9 mouse cellular contexts compared by ENCODE assay signal in genomic region chr2:30545706-30546105, GRCm38 (mm10). TPM values are rescaled to one million over a fixed set of nuclear protein-coding genes. Genes with fewer than 3 reads are reported as not detected.
DNase-seq lines count a peak whose midpoint lies in the region; ATAC-seq and TF ChIP-seq lines count a peak whose summit lies in the region.
"Had no signal": no experiment of that assay in that cellular context is flagged by ENCODE, and none has a peak within 500 bp of the region (broad histone marks: within the 10 kb centered on the region; RNA-seq: fewer than 3 reads in every experiment).

No protein-coding gene starts in this region.

- H3K27ac ChIP-seq in lung, embryonic 14.5 days (ENCODE audit: low read depth) = no peak overlapping the region
- peak overlapping the region; percentile 76 for H3K27ac ChIP-seq in forebrain, embryonic 14.5 days (ENCODE audit: low read depth, low read length)
- H3K27ac ChIP-seq in limb, embryonic 13.5 days = no peak overlapping the region
- no peak overlapping the region for H3K27ac ChIP-seq in stomach, embryonic 15.5 days
- H3K27ac ChIP-seq: liver, embryonic 14.5 days had no signal

- H3K27me3 ChIP-seq in lung, embryonic 14.5 days (ENCODE audit: insufficient read depth, low read length) = no peaks in the 10 kb centered on the region
- no peaks in the 10 kb centered on the region for H3K27me3 ChIP-seq in forebrain, embryonic 14.5 days (replicated peaks; ENCODE audit: control insufficient read depth, insufficient read depth, low read length)
- H3K27me3 ChIP-seq in limb, embryonic 13.5 days = no peaks in the 10 kb centered on the region
- H3K27me3 ChIP-seq in stomach, embryonic 15.5 days (replicated peaks) = no peaks in the 10 kb centered on the region

- H3K4me1 ChIP-seq in lung, embryonic 14.5 days (ENCODE audit: insufficient read depth) = peaks cover 8% of the 10 kb centered on the region
- H3K4me1 ChIP-seq in forebrain, embryonic 14.5 days (ENCODE audit: control insufficient read depth, insufficient read depth, low read length) = peaks cover 8% of the 10 kb centered on the region
- H3K4me1 ChIP-seq in limb, embryonic 13.5 days = peaks cover 40% of the 10 kb centered on the region
- H3K4me1 ChIP-seq in stomach, embryonic 15.5 days = peaks cover 37% of the 10 kb centered on the region

- no peaks in the 10 kb centered on the region for H3K9me3 ChIP-seq in lung, embryonic 14.5 days (ENCODE audit: low read depth, low read length)
- H3K9me3 ChIP-seq in forebrain, embryonic 14.5 days (replicated peaks; ENCODE audit: control insufficient read depth, low read length) = no peaks in the 10 kb centered on the region
- peaks cover 5% of the 10 kb centered on the region; the same call in 1 of the 2 replicates for H3K9me3 ChIP-seq in limb, embryonic 13.5 days
- no peaks in the 10 kb centered on the region for H3K9me3 ChIP-seq in stomach, embryonic 15.5 days

- peak overlapping the region; percentile 56 for H3K4me2 ChIP-seq in lung, embryonic 14.5 days
- H3K4me2 ChIP-seq in forebrain, embryonic 14.5 days (ENCODE audit: low read length) = peak overlapping the region; percentile 46
- H3K4me2 ChIP-seq in limb, embryonic 13.5 days (replicated peaks) = peak overlapping the region; percentile 69
- peak overlapping the region; percentile 76 for H3K4me2 ChIP-seq in stomach, embryonic 15.5 days

- H3K9ac ChIP-seq in lung, embryonic 14.5 days = no peak overlapping the region
- peak overlapping the region; percentile 48 for H3K9ac ChIP-seq in forebrain, embryonic 14.5 days (ENCODE audit: low read length)
- peak overlapping the region; percentile 39; the same call in 1 of the 2 replicates for H3K9ac ChIP-seq in limb, embryonic 13.5 days
- H3K9ac ChIP-seq in stomach, embryonic 15.5 days = no peak overlapping the region
- H3K9ac ChIP-seq: liver, embryonic 14.5 days had no signal

- DNase-seq in lung, embryonic 14.5 days = peak; percentile 15
- DNase-seq in lung, postnatal 36 days = no peak
- no peak for DNase-seq in forebrain, embryonic 14.5 days (ENCODE audit: low spot score)
- no peak for DNase-seq in urinary bladder, postnatal 25 days (ENCODE audit: low spot score)
- DNase-seq in layer of hippocampus, postnatal 25 days (ENCODE audit: extremely low spot score in 1 of 2, low spot score in 1 of 2) = no peak
- no peak for DNase-seq in layer of hippocampus, adult 9-10 months (ENCODE audit: low spot score)

- no peak for TF ChIP-seq CTCF in lung, embryonic 14.5 days (IDR thresholded peaks at IDR 0.05; ENCODE audit: low read depth)

- H3K36me3 ChIP-seq in lung, embryonic 14.5 days (ENCODE audit: insufficient read depth) = no peaks in the 10 kb centered on the region
- H3K36me3 ChIP-seq in forebrain, embryonic 14.5 days (ENCODE audit: control insufficient read depth, insufficient read depth, low read length) = no peaks in the 10 kb centered on the region
- H3K36me3 ChIP-seq in limb, embryonic 13.5 days = no peaks in the 10 kb centered on the region
- H3K36me3 ChIP-seq in stomach, embryonic 15.5 days = no peaks in the 10 kb centered on the region

- ATAC-seq in lung, embryonic 14.5 days (ENCODE audit: insufficient read depth) = no peak
- no peak for ATAC-seq in forebrain, embryonic 14.5 days
- ATAC-seq in limb, embryonic 13.5 days (ENCODE audit: low FRiP score, low read depth) = no peak
- no peak for ATAC-seq in stomach, embryonic 15.5 days (ENCODE audit: insufficient read depth, low FRiP score, low read depth)

- WGBS in lung, embryonic 14.5 days = 53% methylated on average over 7 of the region's 7 CpGs
- WGBS in forebrain, embryonic 14.5 days = 70% methylated on average over 7 of the region's 7 CpGs
- 30% methylated on average over 7 of the region's 7 CpGs for WGBS in limb, embryonic 13.5 days
- WGBS in stomach, embryonic 15.5 days = 54% methylated on average over 7 of the region's 7 CpGs

- no peak overlapping the region for H3K4me3 ChIP-seq in lung, embryonic 14.5 days (ENCODE audit: low read depth, low read length)
- H3K4me3 ChIP-seq in forebrain, embryonic 14.5 days (ENCODE audit: low read depth, low read length) = no peak overlapping the region
- peak overlapping the region; percentile 31 for H3K4me3 ChIP-seq in limb, embryonic 13.5 days
- no peak overlapping the region for H3K4me3 ChIP-seq in stomach, embryonic 15.5 days (replicated peaks)

RNA-seq across cellular contexts. Expression of gene Cstad, which starts 49.1 kb away (rescaled TPM):
- polyA plus RNA-seq in lung, embryonic 14.5 days (2014; fragmentation: Nextera tagmentation; extraction: Ambion mirVana) = 0.95 and 1.5 TPM in 2 replicates
- 0.64 and 1.2 TPM in 2 replicates for polyA plus RNA-seq in forebrain, embryonic 14.5 days (2014; fragmentation: Nextera tagmentation; extraction: Ambion mirVana)
- 1.6 and 1.9 TPM in 2 replicates for polyA plus RNA-seq in limb, embryonic 13.5 days (2015; fragmentation: Nextera tagmentation; extraction: Ambion mirVana)
- polyA plus RNA-seq in stomach, embryonic 15.5 days (2015; fragmentation: Nextera tagmentation; extraction: Ambion mirVana) = 0.71 and 0.72 TPM in 2 replicates
- 10 to 100 TPM in 1 of 2 experiments, 1 to 10 TPM in 1; 3.0 to 10.3 TPM for total RNA-seq in layer of hippocampus, postnatal 25 days (2021)

Comparison
In these comparisons a context has a peak if more than half of its experiments do, and no peak if none do; other contexts are left out.
1. H3K9ac ChIP-seq: peak in forebrain, embryonic 14.5 days (single experiment) and limb, embryonic 13.5 days (single experiment); none in lung, embryonic 14.5 days (single experiment) and stomach, embryonic 15.5 days (single experiment).
2. Peak in every context shown above with its lines, with median percentiles within 50 percentile points of each other: H3K4me2 ChIP-seq.